Mouse (Mus musculus) cerebellum, adult 8-10 months (tissue): ENCODE data around the gene Ctrl.

Experiments
- DNase-seq: peaks from one replicate; pipeline ENCODE4 v3.0.0; 2022

Gene Ctrl

GRCm38 (mm10) chr8:105937496-105938305 is 4.0 kb upstream of the Ctrl start:
- peak; percentile 50 for DNase-seq

DNA sequence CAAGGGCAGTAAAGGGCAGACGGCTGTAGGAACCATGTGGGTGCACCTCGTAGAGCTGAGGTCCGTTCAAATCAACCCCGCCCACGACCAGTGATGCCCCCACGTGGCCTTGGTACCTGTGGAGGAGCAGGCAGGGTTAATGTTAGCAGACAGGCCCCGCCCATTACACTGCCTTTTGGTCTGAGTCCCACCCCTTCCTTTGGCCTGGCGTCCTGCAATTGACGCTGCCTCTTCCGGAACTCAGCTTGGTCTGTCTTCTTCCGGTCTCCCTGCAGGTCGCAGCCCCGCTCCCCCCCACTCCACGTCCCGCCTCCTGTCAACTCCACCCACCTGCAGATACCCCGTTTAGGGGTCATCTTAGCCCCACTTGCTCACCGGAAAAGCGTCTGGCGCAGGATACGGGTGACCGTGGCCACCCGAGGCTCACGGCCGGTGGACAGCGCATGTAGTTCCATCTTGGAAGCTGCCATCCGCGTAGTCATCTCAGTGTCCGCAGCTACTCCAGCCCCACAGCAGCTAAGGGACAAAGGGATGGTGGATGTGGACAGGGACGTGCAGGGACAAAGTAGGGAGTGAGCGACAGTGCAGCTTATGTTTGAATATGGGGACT is 3.3 kb upstream of the Ctrl start:
- peak; percentile 85 for DNase-seq

GRCm38 (mm10) chr8:105935863-105936603 is 2.4 kb upstream of the Ctrl start:
- DNase-seq: no peak

DNA sequence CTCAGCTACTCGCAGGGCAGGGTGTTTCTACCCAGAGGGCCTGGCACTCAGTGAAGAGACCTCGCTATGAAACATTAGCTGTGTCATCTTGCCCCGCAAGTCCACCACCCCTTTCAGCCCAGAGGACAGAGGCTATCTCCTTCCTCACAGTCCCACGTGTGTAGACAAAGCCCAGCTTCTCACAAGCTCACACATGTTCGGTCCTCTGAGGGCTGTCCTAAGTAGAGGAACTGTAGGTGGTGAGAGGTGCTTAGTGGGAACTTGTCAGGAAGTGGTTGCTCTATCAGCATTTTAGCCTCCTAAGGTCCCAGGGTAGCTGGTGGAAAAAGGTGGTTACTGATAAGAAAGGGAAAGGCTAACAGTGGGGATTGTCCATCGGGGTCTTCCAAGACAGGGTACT is 1.4 kb upstream of the Ctrl start:
- DNase-seq: no peak

GRCm38 (mm10) chr8:105932525-105932924 is 1.1 kb downstream of the Ctrl start:
- no peak for DNase-seq

GRCm38 (mm10) chr8:105931271-105931670 is 2.4 kb downstream of the Ctrl start:
- no peak for DNase-seq

DNA sequence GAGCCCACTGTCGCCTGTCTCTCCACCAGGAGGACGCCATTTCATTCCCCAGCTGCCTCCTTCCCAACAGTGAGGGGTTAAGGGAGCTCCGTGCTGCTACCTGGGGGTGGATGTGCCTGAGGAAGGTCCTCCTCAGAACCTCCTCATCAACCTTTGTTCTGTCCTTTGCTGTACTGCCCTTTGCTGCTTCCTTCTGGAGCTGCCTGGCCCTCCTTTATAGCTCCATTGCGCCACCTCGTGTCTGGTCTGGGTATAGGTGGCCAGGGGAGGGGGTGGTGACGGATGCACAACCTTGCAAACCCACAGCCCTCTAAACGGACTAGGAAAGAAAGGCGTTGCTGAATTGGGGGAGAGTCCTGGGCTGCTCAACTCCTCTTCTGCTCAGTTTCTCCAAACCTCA is 3.1 kb downstream of the Ctrl start:
- peak; percentile 86 for DNase-seq

DNA sequence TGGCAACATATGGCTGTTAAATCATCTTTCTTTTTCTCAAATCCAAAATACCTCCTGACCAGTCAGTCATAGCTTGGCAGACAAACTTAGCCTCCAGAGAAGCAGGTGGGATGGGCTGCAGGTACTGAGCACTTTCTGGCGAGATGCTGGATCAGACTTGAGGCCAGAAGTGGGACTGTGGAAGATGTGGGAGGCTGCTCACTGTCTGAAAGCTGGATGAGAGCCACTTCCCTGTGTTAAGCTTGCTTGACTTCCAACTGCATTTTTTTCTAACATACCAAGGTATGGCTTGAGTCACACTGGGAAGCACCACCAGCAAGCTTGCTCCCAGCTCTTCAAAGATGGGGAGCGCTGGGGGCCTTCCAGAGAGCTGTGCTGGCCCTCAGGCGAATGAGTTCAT is 8.5 kb downstream of the Ctrl start:
- DNase-seq: no peak

- DNase-seq: no peak
Observed at GRCm38 (mm10) chr8:105919390-105919789, 14.3 kb downstream of the Ctrl start.

- DNase-seq: no peak
Observed at GRCm38 (mm10) chr8:105900941-105901616, 32.6 kb downstream of the Ctrl start.

DNA sequence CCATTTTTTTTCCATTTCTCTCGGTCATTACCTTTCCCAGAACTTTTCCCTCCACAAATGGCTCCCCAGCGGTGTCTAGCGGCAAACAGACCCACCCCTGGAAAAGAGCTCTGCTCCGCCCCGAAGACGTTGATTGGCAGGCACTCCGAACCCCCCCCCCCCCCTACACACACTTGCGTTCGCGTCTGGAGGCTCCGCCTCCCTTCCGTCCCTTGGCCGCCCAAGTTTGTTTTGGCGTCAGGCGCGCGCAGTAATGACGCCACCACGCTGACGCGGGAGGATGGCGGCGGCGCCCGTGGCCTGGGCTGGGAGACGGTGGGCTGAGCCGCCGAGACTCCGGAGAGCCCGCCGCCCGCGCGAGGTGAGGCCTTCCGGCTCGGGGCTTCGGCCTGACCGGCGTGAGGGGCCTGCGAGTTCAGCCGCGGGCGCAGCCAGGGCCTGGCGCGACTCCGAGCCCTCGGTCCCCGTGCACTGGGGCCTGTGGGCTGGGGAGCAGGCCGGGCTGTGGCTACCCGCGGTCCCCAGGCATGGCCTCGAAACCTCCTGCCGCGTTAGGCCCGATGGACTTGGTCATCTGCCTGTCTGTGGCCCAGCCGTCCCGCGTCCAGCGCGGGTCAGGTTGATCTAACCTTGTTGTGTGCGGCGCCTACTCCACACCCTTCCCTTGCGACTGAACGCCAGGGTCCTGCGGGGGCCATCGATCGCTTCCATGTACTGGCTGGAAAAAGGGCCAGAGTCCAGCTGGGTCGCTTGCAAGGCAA is 33.3 kb downstream of the Ctrl start, which contains the start of gene Pskh1:
Gene Pskh1 (plus strand): TSS at position 262 of the 761 bp plus-strand sequence.
- peak; percentile 93 for DNase-seq

DNA sequence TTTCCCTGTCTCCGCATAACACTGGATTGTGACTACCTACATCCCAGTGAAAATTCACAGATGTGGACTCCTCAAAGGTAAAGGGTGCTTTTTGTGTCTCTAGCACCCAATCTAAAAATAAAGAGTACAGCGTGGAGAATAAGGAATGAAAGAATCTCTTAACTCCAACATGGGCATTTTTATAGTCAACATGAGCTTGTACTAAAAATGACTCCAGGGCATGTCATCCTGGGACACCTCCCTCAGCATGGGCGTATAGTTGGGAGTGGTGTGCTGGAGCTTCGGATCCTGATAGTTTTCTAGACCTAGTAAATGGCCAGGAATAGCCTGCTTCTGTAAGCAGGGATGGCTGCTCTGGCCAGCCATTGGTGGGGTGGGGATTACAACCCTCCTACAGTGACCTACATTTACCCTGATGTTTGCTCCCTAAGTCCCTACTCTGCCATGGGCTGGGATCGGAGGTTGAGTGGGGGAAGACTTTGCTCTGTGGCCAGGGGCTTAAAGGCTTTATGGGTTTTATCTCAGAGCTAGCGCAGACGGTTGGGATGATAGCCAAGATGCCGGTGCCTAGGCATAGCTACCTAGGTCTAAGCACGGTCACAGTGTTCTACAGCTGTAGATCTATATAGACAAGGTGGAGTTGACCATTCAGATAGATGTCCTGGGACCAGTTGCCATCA is 35.7 kb downstream of the Ctrl start:
- DNase-seq: no peak

- no peak for DNase-seq
Observed at GRCm38 (mm10) chr8:105893339-105893738, 40.3 kb downstream of the Ctrl start, which contains the start of gene Nrn1l. TSS of gene Nrn1l (plus strand) at chr8:105893567.

- no peak for DNase-seq
Observed at GRCm38 (mm10) chr8:105892432-105892831, 41.2 kb downstream of the Ctrl start.

DNA sequence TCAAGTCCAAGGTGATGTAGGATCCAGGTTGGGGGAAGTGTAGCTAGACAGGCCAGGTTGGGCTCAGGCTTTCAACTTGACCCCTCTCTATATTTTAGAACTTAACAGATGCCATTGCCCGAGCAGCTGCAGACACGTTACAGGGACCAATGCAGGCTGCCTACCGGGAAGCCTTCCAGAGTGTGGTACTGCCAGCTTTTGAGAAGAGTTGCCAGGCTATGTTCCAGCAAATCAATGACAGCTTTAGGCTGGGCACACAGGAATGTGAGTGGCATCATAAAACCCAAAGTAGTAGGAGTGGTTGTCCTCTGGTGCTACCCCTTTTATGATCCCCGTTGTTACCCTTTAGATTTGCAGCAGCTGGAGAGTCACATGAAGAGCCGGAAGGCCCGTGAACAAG is 42.8 kb downstream of the Ctrl start:
- no peak for DNase-seq

DNA sequence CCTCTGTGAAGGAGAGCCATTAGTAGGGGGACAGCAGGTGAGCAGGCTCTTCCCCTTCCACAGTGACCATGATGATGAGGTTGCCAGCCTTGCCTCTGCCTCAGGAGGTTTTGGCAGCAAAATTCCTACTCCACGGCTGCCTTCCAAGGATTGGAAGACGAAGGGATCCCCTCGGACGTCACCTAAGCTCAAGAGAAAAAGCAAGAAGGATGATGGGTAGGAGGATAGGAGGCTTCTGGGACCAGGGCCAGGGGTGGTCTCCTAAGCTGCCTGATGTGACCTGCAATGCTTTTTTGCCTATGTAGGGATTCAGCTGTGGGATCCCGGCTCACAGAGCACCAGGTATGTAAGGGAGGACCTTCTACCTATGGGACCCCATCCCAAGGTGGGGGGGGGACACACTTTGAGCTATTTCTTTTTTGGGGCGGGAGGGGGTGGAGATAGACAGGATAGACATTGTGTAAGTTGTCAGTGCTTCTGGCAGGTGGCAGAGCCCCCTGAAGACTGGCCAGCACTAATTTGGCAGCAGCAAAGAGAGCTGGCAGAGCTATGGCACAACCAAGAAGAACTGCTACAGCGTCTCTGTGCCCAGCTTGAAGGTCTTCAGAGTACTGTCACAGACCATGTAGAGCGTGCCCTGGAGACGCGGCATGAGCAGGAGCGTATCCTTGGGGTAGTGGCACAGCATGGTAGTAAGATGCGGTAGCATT is 43.8 kb downstream of the Ctrl start:
- DNase-seq: no peak
